Mouse (Mus musculus) bone marrow macrophage, adult 2 months (primary cell): ENCODE measurements at regions not wholly inside any gene's neighbourhood (a gene's known extent, or its start where the extent isn't known, plus 50 kb on each side); places are given as distances from the start of the nearest gene placed in this dataset.

Experiments
- CTCF ChIP-seq: IDR thresholded peaks from 2 replicates; pipeline ENCODE4 v1.5.1; 2012; ENCODE audit warnings: low read depth, mild to moderate bottlenecking, low read length, moderate library complexity
- POLR2A ChIP-seq: IDR thresholded peaks from 2 replicates; pipeline ENCODE4 v1.6.1; 2012; ENCODE audit warnings: mild to moderate bottlenecking, low read depth, low read length, borderline replicate concordance

DNA sequence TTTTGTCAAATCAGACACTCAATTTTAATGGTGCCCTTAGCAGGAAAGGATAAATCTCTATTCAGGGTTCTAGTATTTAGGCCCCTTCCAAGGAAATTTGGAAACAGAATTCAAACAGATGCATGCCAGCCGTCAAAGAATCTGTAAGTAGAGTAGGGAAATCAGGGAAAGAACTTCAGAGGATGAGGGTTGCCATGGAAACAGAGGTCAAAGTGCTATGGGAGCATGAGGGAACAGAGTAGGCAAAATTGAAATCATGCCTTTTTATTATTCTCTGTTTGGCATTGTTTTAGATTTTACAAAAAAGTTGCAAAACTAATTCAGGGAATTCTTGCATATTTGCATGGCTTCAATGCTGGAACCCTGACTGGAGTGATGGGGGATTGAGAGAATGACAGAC, 1916.4 kb upstream of the Lrrc6 start:
- no peak for TF ChIP-seq POLR2A
- no peak for TF ChIP-seq CTCF
